Mouse (Mus musculus): ENCODE data around the gene AA986860.

- TF ChIP-seq CTCF (IDR thresholded peaks at IDR 0.05; ENCODE audit: low read depth, low read length) (no peak), GATA2 (IDR thresholded peaks at IDR 0.05; ENCODE audit: borderline replicate concordance, low read depth, low read length) (no peak), POLR2AphosphoS5 (IDR thresholded peaks at IDR 0.05; ENCODE audit: insufficient replicate concordance, low read depth, low read length) (no peak; the same call in none of the 2 replicates), TAL1 (conservative IDR thresholded peaks at IDR 0.05; ENCODE audit: low read depth, low read length) (no peak)
Measured at GRCm38 (mm10) chr1:130716513-130717290, 15.1 kb upstream of the AA986860 start.
